In the genomic region with DNA sequence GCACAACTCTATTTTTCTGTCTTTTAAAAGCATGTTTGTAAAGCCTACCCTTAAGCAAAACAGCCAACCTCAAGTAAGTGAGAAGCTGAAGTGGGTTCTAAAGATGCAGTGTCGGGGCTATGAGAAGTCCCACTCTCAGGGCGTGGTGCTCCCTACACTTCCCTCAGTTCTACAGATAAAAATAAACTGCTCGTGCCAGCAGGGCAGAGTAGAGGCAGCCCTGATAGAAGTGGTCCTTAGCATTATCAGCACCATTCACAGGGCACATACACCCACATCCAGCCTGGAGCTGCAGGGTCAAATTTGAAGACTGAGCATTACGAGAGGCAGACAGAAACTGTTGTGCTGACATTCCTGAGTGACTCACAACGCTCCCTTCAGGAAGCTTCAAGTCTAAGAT, we compare ENCODE assay signal across 19 mouse cellular contexts.
DNase-seq lines count a peak whose midpoint lies in the region; ATAC-seq and TF ChIP-seq lines count a peak whose summit lies in the region.
"Had no signal": no experiment of that assay in that cellular context is flagged by ENCODE, and none has a peak within 500 bp of the region (broad histone marks: within the 10 kb centered on the region; RNA-seq: fewer than 3 reads in every experiment).

No protein-coding gene starts in this region.

- TF ChIP-seq CTCF in liver, postnatal 0 days (IDR thresholded peaks at IDR 0.05; ENCODE audit: low read depth): no peak

- peaks cover 5% of the 10 kb centered on the region for H3K4me1 ChIP-seq in heart, embryonic 13.5 days
- peaks cover 6% of the 10 kb centered on the region; the same call in 1 of the 2 replicates for H3K4me1 ChIP-seq in heart, embryonic 10.5 days
- H3K4me1 ChIP-seq in liver, postnatal 0 days (ENCODE audit: insufficient read depth): peaks cover 14% of the 10 kb centered on the region
- no peaks in the 10 kb centered on the region for H3K4me1 ChIP-seq in forebrain, embryonic 11.5 days (replicated peaks; ENCODE audit: control insufficient read depth, insufficient read depth, low read length)
- H3K4me1 ChIP-seq: embryonic facial prominence, embryonic 13.5 days; neural tube, embryonic 12.5 days had no signal

- no peak overlapping the region for H3K9ac ChIP-seq in heart, embryonic 13.5 days
- H3K9ac ChIP-seq in liver, postnatal 0 days (replicated peaks): no peak overlapping the region
- H3K9ac ChIP-seq in forebrain, embryonic 11.5 days (ENCODE audit: low read length): no peak overlapping the region
- H3K9ac ChIP-seq: embryonic facial prominence, embryonic 13.5 days; neural tube, embryonic 12.5 days had no signal

- H3K27ac ChIP-seq in heart, embryonic 13.5 days (replicated peaks): peak overlapping the region; percentile 6; the same call in 1 of the 2 replicates
- no peak overlapping the region for H3K27ac ChIP-seq in heart, embryonic 10.5 days
- H3K27ac ChIP-seq in liver, postnatal 0 days (ENCODE audit: low read depth): peak overlapping the region; percentile 55; the same call in 1 of the 2 replicates
- no peak overlapping the region for H3K27ac ChIP-seq in forebrain, embryonic 11.5 days (ENCODE audit: low read depth, low read length)
- H3K27ac ChIP-seq: embryonic facial prominence, embryonic 13.5 days; neural tube, embryonic 12.5 days had no signal

- no peak for DNase-seq in heart, embryonic 10.5 days (ENCODE audit: low spot score)
- DNase-seq in MEL-GATA-1-ER (ENCODE audit: extremely low read depth, low read depth): peak; percentile 37
- peak; percentile 27 for DNase-seq in liver, postnatal 0 days
- DNase-seq in right cerebral cortex, adult 2 months (ENCODE audit: low spot score in 2 of 2): no peak
- no peak for DNase-seq in kidney, adult 11 months
- no peak for DNase-seq in forebrain, embryonic 11.5 days (ENCODE audit: low spot score)
- DNase-seq: cerebellum, adult 18-20 months; kidney, postnatal 14 days; layer of hippocampus, adult 9-11 months; lung, adult 18-20 months; thymus, adult 18-20 months had no signal

- peak; percentile 25; the same call in 1 of the 2 replicates for ATAC-seq in heart, embryonic 13.5 days (ENCODE audit: extremely low read depth, insufficient number of reproducible peaks, low FRiP score, low TSS enrichment)
- peak; percentile 94 for ATAC-seq in erythroid progenitor cell, adult 5-6 weeks (replicated peaks; ENCODE audit: low FRiP score, poor library complexity, severe bottlenecking)
- peak; percentile 97 for ATAC-seq in liver, postnatal 0 days
- no peak for ATAC-seq in forebrain, embryonic 11.5 days (replicated peaks; ENCODE audit: low FRiP score)
- ATAC-seq: forebrain, embryonic 14.5 days; inflammation-experienced regulatory T-cells, adult 6 months; Patski had no signal

- WGBS in heart, embryonic 13.5 days: 31% methylated on average over 5 of the region's 5 CpGs
- whole genome bisulfite sequencing in heart, embryonic 10.5 days: 47% methylated on average over 5 of the region's 5 CpGs
- 55% methylated on average over 5 of the region's 5 CpGs for WGBS in liver, postnatal 0 days (ENCODE audit: insufficient replicate concordance)
- WGBS in forebrain, embryonic 11.5 days: 90% methylated on average over 5 of the region's 5 CpGs

- H3K4me2 ChIP-seq in heart, embryonic 13.5 days: no peak overlapping the region
- peak overlapping the region; percentile 54 for H3K4me2 ChIP-seq in liver, postnatal 0 days (ENCODE audit: low read depth, low read length)
- no peak overlapping the region for H3K4me2 ChIP-seq in forebrain, embryonic 11.5 days (ENCODE audit: low read depth, low read length, severe bottlenecking)
- H3K4me2 ChIP-seq: embryonic facial prominence, embryonic 13.5 days; neural tube, embryonic 12.5 days had no signal

- peaks cover 77% of the 10 kb centered on the region for H3K36me3 ChIP-seq in heart, embryonic 13.5 days
- peaks cover 64% of the 10 kb centered on the region for H3K36me3 ChIP-seq in heart, embryonic 10.5 days
- H3K36me3 ChIP-seq in liver, postnatal 0 days (replicated peaks; ENCODE audit: insufficient read depth, low read length): peaks cover 65% of the 10 kb centered on the region
- no peaks in the 10 kb centered on the region for H3K36me3 ChIP-seq in forebrain, embryonic 11.5 days (ENCODE audit: control insufficient read depth, insufficient read depth, low read length)
- H3K36me3 ChIP-seq: neural tube, embryonic 12.5 days had no signal

- H3K4me3 ChIP-seq in heart, embryonic 13.5 days: no peak overlapping the region
- no peak overlapping the region for H3K4me3 ChIP-seq in heart, embryonic 10.5 days
- H3K4me3 ChIP-seq in liver, postnatal 0 days (ENCODE audit: low read depth, low read length): no peak overlapping the region
- H3K4me3 ChIP-seq in forebrain, embryonic 11.5 days (ENCODE audit: low read depth, low read length): no peak overlapping the region
- H3K4me3 ChIP-seq: embryonic facial prominence, embryonic 13.5 days; megakaryocyte, embryonic 14.5 days; neural tube, embryonic 12.5 days had no signal

- no peaks in the 10 kb centered on the region for H3K9me3 ChIP-seq in heart, embryonic 13.5 days
- H3K9me3 ChIP-seq in heart, embryonic 10.5 days: no peaks in the 10 kb centered on the region
- H3K9me3 ChIP-seq in liver, postnatal 0 days (ENCODE audit: low read length): no peaks in the 10 kb centered on the region
- no peaks in the 10 kb centered on the region for H3K9me3 ChIP-seq in forebrain, embryonic 11.5 days (ENCODE audit: control insufficient read depth, low read length)
- H3K9me3 ChIP-seq: embryonic facial prominence, embryonic 13.5 days; megakaryocyte, embryonic 14.5 days; neural tube, embryonic 12.5 days had no signal

- H3K27me3 ChIP-seq in heart, embryonic 13.5 days (replicated peaks): no peaks in the 10 kb centered on the region
- H3K27me3 ChIP-seq in heart, embryonic 10.5 days (ENCODE audit: insufficient read depth, poor library complexity, severe bottlenecking): no peaks in the 10 kb centered on the region
- no peaks in the 10 kb centered on the region for H3K27me3 ChIP-seq in liver, postnatal 0 days (ENCODE audit: insufficient read depth, low read length)
- no peaks in the 10 kb centered on the region for H3K27me3 ChIP-seq in forebrain, embryonic 11.5 days (ENCODE audit: control insufficient read depth, insufficient read depth, low read length)
- H3K27me3 ChIP-seq: embryonic facial prominence, embryonic 13.5 days; megakaryocyte, embryonic 14.5 days; neural tube, embryonic 12.5 days; Patski had no signal

- TF ChIP-seq EP300 in liver, postnatal 0 days (IDR thresholded peaks at IDR 0.05; ENCODE audit: low read depth): peak; percentile 71

Comparison
In these comparisons a context has a peak if more than half of its experiments do, and no peak if none do; other contexts are left out.
1. H3K27ac ChIP-seq: peak in heart, embryonic 13.5 days (single experiment) and liver, postnatal 0 days (single experiment); none in heart, embryonic 10.5 days (single experiment) and forebrain, embryonic 11.5 days (single experiment).
2. DNase-seq: peak in MEL-GATA-1-ER (single experiment) and liver, postnatal 0 days (single experiment); none in heart, embryonic 10.5 days (single experiment), right cerebral cortex, adult 2 months (0 of 2), kidney, adult 11 months (single experiment) and forebrain, embryonic 11.5 days (single experiment).